Mouse (Mus musculus): Measurements from ENCODE around the gene Speer4d. TPM values are rescaled to one million over a fixed set of nuclear protein-coding genes. Genes with fewer than 3 reads are reported as not detected.

Gene Speer4d
- polyA plus RNA-seq (2012; rRNA removed): not detected in 2 replicates

DNA sequence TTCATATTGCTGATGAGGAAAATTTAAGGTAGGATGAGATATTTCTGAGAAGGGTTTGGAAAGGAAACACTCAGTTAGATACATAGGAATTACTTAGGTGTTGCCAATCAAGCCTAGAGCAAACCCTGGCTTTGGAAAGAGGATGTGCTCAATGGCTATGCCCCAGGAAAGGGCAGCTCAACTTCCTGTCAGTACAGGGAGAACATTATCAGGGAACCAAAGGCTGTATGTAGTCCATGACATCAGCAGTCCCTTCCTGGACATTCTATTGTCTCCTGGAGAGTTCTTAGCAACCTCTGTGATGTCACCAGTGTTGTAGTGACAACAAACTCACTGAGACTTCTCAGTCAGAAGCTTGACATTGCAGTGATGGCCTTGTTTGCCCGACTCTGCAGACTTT is at the start of gene Speer4d:
Gene Speer4d (plus strand): TSS at position 301 of the 400 bp plus-strand sequence.

DNA sequence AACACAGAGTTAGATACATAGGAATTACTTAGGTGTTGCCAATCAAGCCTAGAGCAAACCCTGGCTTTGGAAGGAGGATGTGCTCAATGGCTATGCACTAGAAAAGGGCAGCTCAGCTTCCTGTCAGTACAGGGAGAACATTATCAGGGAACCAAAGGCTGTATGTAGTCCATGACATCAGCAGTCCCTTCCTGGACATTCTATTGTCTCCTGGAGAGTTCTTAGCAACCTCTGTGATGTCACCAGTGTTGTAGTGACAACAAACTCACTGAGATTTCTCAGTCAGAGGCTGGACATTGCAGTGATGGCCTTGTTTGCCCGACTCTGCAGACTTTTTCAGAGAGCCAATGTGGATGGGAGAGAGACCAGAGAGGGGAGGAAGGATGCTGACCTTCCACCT is 41.8 kb upstream of the Speer4d start, which contains the start of gene Gm21083:
Gene Gm21083 (plus strand): TSS at position 301 of the 400 bp plus-strand sequence.

GRCm38 (mm10) chr5:15656959-15657358 is 38.1 kb downstream of the Speer4d start, which contains the start of gene 4930572O03Rik:
Gene 4930572O03Rik (minus strand): TSS chr5:15657059.

Other genes starting within 250 kb of the Speer4d start
- gene Gm21149, start 142.5 kb upstream of the Speer4d start, polyA plus RNA-seq (2012; rRNA removed): not detected in 2 replicates
- gene Gm21190, start 89.8 kb upstream of the Speer4d start, polyA plus RNA-seq (2012; rRNA removed): not detected in 2 replicates
- gene Gm21083, start 41.7 kb upstream of the Speer4d start, polyA plus RNA-seq (2012; rRNA removed): not detected in 2 replicates
- gene 4930572O03Rik, start 38.0 kb downstream of the Speer4d start, polyA plus RNA-seq (2012; rRNA removed): not detected in 2 replicates
- gene Speer4c, start 95.2 kb downstream of the Speer4d start, polyA plus RNA-seq (2012; rRNA removed): not detected in 2 replicates

Data from liver, embryonic 14 days (tissue).